Mouse (Mus musculus): ENCODE results near the gene Gm20708. TPM values are rescaled to one million over a fixed set of nuclear protein-coding genes. Genes with fewer than 3 reads are reported as not detected.
A peak's percentile ranks its signal among the peaks of the same experiment; 100 is the strongest.

Gm20708 gene
- polyA plus RNA-seq, 1 experiment: 0.35 TPM

DNA sequence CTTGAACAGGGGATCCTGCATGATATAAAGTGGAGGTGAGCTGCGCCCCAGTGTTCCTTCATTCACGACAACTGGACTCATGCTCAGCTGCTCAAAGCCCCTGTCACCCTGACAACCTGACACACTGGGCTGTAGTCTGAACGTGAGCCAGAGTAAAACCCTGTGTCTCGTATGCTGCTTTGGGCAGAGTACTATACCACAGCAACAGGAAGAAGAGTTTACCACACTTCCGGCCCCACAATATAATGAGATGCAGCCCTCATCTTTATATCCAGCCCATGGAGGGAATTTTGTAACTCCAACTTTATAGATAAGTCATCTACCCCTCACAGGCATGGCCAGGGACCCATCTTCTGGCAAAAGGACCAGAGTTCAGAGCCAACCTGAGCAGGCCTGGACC, 32.4 kb upstream of the Gm20708 start:
- TF ChIP-seq MYOG (IDR thresholded peaks at IDR 0.05; ENCODE audit: control insufficient read depth in 1 of 3, insufficient read depth in 1 of 3, insufficient read length in 2 of 3, low read depth in 2 of 3) (no peak), TCF12 (IDR thresholded peaks at IDR 0.05; ENCODE audit: insufficient read depth, poor library complexity, severe bottlenecking) (no peak), E2F4 (IDR thresholded peaks at IDR 0.05; ENCODE audit: insufficient read depth) (no peak), TCF3 (IDR thresholded peaks at IDR 0.05; ENCODE audit: insufficient read length, low read depth) (no peak)
- no peak overlapping the region for H3K4me2 ChIP-seq (ENCODE audit: low read depth)
- H3K36me3 ChIP-seq (ENCODE audit: control insufficient read depth, insufficient read depth): peaks cover 10% of the 10 kb centered on the region
- no peaks in the 10 kb centered on the region for H3K79me2 ChIP-seq (ENCODE audit: control insufficient read depth, insufficient read depth)
- no peak overlapping the region for H3ac ChIP-seq (ENCODE audit: control insufficient read depth, insufficient read length)
- no peak overlapping the region for H3K4me3 ChIP-seq
- no peaks in the 10 kb centered on the region for H3K27me3 ChIP-seq (ENCODE audit: control insufficient read depth, insufficient read depth, insufficient read length)

DNA sequence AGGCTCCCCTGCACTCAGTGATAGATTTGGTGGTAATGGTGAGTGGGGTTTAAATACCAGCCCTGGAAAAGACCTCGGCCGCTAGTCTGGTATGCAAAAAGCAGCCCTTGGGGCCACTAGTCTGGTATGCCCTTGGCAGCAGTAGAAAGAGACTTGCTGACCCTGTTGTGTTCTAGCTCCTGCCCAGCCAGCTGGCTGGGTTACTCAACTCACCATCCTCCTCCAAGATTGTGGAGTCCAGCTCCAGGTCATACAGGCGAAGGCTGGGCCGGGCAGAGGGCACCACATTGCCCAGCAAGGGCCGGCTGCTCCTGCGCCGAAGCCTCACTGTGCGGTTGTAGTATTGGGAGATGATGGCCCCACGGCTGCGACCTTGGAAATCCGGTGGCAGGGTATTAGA, 31.4 kb upstream of the Gm20708 start:
- Histone ChIP-seq H3K27me3 (ENCODE audit: control insufficient read depth, insufficient read depth, insufficient read length) (no peaks in the 10 kb centered on the region), H3ac (ENCODE audit: control insufficient read depth, insufficient read length) (no peak overlapping the region), H3K4me3 (no peak overlapping the region), H3K79me2 (ENCODE audit: control insufficient read depth, insufficient read depth) (no peaks in the 10 kb centered on the region), H3K4me2 (ENCODE audit: low read depth) (no peak overlapping the region), H3K36me3 (ENCODE audit: control insufficient read depth, insufficient read depth) (peaks cover 9% of the 10 kb centered on the region)
- TF ChIP-seq MYOG (IDR thresholded peaks at IDR 0.05; ENCODE audit: control insufficient read depth in 1 of 3, insufficient read depth in 1 of 3, insufficient read length in 2 of 3, low read depth in 2 of 3) (no peak), SRF (IDR thresholded peaks at IDR 0.05; ENCODE audit: control insufficient read depth, insufficient read length, low read depth) (no peak), CEBPB (IDR thresholded peaks at IDR 0.05; ENCODE audit: insufficient read depth, poor library complexity, severe bottlenecking) (no peak), TCF3 (IDR thresholded peaks at IDR 0.05; ENCODE audit: insufficient read length, low read depth) (no peak), POLR2A (IDR thresholded peaks at IDR 0.05; ENCODE audit: insufficient read length, low read depth) (no peak), USF1 (IDR thresholded peaks at IDR 0.05; ENCODE audit: low read depth) (no peak)

DNA sequence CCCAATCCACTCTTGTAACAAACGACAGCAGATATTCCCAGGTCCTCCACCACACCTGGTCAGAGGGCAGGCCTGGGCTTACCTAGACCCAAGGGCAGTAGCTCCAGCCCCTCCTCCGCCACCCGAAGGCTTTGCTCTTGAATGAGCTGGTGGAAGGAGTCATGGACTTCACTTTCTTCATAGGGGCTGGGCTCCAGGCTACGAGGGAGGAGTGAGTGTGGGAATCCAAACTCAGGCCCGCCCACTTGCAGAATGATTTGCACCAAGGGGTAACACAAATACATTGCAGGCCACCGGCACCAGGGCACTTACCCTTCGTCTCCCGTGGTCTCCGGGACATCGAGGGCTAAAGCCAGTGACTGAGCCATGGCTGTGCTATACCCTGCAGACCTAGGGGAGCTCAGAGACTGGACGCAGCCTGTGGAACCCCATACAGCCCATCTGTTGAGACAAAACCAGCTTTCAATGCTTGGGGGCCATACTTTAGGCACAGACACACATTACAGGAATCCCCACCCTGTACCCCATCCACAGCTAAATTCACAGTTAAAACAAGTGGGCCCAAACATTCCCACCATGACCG, 30.5 kb upstream of the Gm20708 start:
- peak overlapping the region; percentile 94 for H3K4me2 ChIP-seq (ENCODE audit: low read depth)
- no peaks in the 10 kb centered on the region for H3K27me3 ChIP-seq (ENCODE audit: control insufficient read depth, insufficient read depth, insufficient read length)
- peaks cover 9% of the 10 kb centered on the region for H3K36me3 ChIP-seq (ENCODE audit: control insufficient read depth, insufficient read depth)
- H3ac ChIP-seq (ENCODE audit: control insufficient read depth, insufficient read length): peak overlapping the region; percentile 29
- TF ChIP-seq MYOD1 (IDR thresholded peaks at IDR 0.05; ENCODE audit: control insufficient read depth in 1 of 3, insufficient read length in 2 of 3, low read depth in 2 of 3): no peak
- no peak for TF ChIP-seq SRF (IDR thresholded peaks at IDR 0.05; ENCODE audit: control insufficient read depth, insufficient read length, low read depth)
- no peak for TF ChIP-seq E2F4 (IDR thresholded peaks at IDR 0.05; ENCODE audit: insufficient read depth)
- peak; percentile 25 for TF ChIP-seq POLR2A (IDR thresholded peaks at IDR 0.05; ENCODE audit: insufficient read length, low read depth)
- H3K79me2 ChIP-seq (ENCODE audit: control insufficient read depth, insufficient read depth): no peaks in the 10 kb centered on the region
- peak overlapping the region; percentile 59 for H3K4me3 ChIP-seq

DNA sequence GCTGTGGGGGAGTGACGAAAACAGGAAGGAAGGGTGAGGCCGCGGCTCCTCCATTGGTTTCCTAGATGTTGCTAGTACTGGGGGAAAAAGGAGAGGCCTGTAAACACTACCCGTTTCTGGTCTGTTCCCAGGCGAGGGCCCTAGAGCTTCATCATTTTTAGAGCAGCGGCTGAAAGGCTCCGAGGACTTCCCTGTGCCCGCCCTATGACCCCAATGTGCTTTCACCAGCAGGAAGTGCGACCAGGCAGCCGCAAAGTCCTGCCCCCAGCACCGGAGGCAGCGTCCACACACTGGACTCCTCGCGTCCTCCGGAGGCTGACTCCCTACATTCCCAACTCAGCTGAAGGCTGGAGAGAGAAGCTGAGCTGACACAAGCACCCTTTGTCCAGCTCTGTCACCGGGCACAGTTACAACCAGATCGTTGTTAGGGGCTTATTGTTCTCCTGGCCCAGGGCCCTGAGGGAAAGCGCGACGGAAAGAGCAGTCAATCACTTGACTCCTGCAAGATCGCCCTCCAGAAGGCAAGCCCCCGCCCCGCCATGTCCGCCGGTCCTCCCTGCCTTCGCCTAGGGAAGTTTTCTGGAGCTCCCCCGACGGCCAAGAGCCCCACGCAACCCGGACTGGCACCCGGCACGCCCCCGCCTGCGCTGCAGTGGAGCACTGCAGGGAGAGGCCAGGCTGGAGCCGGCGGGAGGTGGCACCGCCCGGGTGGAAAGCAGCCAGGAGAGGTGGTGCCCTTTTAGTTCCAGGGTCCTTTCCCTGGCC, 29.9 kb upstream of the Gm20708 start:
- H3ac ChIP-seq (ENCODE audit: control insufficient read depth, insufficient read length): peak overlapping the region; percentile 29
- H3K4me3 ChIP-seq: peak overlapping the region; percentile 59
- no peaks in the 10 kb centered on the region for H3K27me3 ChIP-seq (ENCODE audit: control insufficient read depth, insufficient read depth, insufficient read length)
- H3K79me2 ChIP-seq (ENCODE audit: control insufficient read depth, insufficient read depth): no peaks in the 10 kb centered on the region
- TF ChIP-seq SRF (IDR thresholded peaks at IDR 0.05; ENCODE audit: control insufficient read depth, insufficient read length, low read depth) (no peak), POLR2AphosphoS2 (IDR thresholded peaks at IDR 0.05; ENCODE audit: insufficient read length, low read depth) (peak; percentile 83), POLR2A (IDR thresholded peaks at IDR 0.05; ENCODE audit: insufficient read length, low read depth) (peak; percentile 81)
- peak overlapping the region; percentile 94 for H3K4me2 ChIP-seq (ENCODE audit: low read depth)
- peaks cover 8% of the 10 kb centered on the region for H3K36me3 ChIP-seq (ENCODE audit: control insufficient read depth, insufficient read depth)

DNA sequence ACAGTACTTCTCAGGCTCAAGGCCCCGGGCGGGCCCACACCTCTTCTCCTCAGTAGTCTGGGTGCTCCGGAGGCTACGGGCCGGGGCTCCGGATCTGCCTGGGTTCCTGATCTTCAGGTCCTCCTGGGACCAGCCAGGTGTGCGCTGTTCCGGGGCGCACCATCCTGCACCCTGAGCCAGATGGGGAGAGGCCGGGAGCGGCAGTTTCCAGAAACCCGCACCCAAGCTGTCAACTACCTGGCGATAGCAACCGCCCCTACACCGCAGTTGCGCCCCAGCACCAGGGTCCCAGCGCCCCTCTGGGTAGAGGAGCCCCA, 29.3 kb upstream of the Gm20708 start:
- no peaks in the 10 kb centered on the region for H3K79me2 ChIP-seq (ENCODE audit: control insufficient read depth, insufficient read depth)
- H3K36me3 ChIP-seq (ENCODE audit: control insufficient read depth, insufficient read depth): peaks cover 3% of the 10 kb centered on the region
- no peaks in the 10 kb centered on the region for H3K27me3 ChIP-seq (ENCODE audit: control insufficient read depth, insufficient read depth, insufficient read length)
- peak overlapping the region; percentile 59 for H3K4me3 ChIP-seq
- H3ac ChIP-seq (ENCODE audit: control insufficient read depth, insufficient read length): peak overlapping the region; percentile 29
- no peak for TF ChIP-seq MYOD1 (IDR thresholded peaks at IDR 0.05; ENCODE audit: control insufficient read depth in 1 of 3, insufficient read length in 2 of 3, low read depth in 2 of 3)
- no peak for TF ChIP-seq REST (IDR thresholded peaks at IDR 0.05; ENCODE audit: insufficient read depth, insufficient read length)
- TF ChIP-seq POLR2AphosphoS2 (IDR thresholded peaks at IDR 0.05; ENCODE audit: insufficient read length, low read depth): no peak
- TF ChIP-seq MYOG (IDR thresholded peaks at IDR 0.05; ENCODE audit: control insufficient read depth in 1 of 3, insufficient read depth in 1 of 3, insufficient read length in 2 of 3, low read depth in 2 of 3): no peak
- TF ChIP-seq TCF12 (IDR thresholded peaks at IDR 0.05; ENCODE audit: insufficient read depth, poor library complexity, severe bottlenecking): no peak
- no peak for TF ChIP-seq CEBPB (IDR thresholded peaks at IDR 0.05; ENCODE audit: insufficient read depth, poor library complexity, severe bottlenecking)
- no peak for TF ChIP-seq USF1 (IDR thresholded peaks at IDR 0.05; ENCODE audit: low read depth)
- TF ChIP-seq TCF3 (IDR thresholded peaks at IDR 0.05; ENCODE audit: insufficient read length, low read depth): no peak
- no peak for TF ChIP-seq MAX (IDR thresholded peaks at IDR 0.05; ENCODE audit: low read depth)
- no peak for TF ChIP-seq SRF (IDR thresholded peaks at IDR 0.05; ENCODE audit: control insufficient read depth, insufficient read length, low read depth)
- peak overlapping the region; percentile 94 for H3K4me2 ChIP-seq (ENCODE audit: low read depth)
